Mouse (Mus musculus) adipocyte (in vitro differentiated cells): Measurements from ENCODE around the gene Cacna1c.

Source experiments
- DNase-seq: peaks from one replicate; pipeline ENCODE4 v3.0.0-alpha.2; 2016; ENCODE audit warnings: low spot score

The Cacna1c gene

GRCm38 (mm10) chr6:118955777-118956176 is 240.4 kb downstream of the Cacna1c start:
- peak; percentile 26 for DNase-seq

GRCm38 (mm10) chr6:118954988-118955554 is 241.1 kb downstream of the Cacna1c start:
- DNase-seq, result no peak

DNA sequence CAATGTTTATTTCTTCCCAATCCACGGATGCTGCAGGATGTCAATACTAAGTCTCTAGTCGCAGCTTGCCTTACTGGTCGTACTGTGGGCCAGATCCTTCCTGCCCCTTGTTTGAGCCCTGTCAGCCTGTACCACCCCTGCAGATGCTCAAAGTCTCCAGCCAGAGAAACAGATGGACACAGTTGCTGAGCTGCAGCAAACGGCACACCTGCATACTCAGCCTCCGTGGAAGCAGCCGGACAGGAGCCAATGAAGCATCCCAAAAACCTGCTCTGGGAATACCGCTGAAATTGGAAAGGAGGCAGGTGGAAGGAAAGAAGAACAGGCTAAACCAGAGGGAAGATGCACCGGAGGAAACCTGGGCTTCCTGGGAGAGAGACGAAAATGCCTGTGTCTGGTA is 243.8 kb downstream of the Cacna1c start:
- no peak for DNase-seq

DNA sequence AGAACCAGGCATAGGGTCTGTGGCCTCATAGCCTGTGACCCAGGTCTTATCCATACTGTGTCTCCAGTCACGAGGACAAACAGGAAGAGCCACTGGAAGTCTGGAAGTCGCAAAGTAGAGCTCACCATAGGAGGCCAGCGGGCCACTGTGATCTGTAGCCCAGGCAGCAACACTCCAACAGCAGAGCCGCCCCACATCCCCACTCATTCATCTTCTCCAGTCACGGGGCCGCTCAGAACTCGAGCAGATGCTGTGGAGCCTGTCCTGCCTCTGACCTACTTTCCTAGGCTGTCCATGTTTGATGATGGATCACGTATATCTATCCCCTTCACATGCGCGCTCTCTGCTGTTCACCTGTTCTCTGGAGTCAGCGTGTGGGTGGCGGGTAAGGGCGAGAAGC is 246.0 kb downstream of the Cacna1c start:
- DNase-seq, result no peak

DNA sequence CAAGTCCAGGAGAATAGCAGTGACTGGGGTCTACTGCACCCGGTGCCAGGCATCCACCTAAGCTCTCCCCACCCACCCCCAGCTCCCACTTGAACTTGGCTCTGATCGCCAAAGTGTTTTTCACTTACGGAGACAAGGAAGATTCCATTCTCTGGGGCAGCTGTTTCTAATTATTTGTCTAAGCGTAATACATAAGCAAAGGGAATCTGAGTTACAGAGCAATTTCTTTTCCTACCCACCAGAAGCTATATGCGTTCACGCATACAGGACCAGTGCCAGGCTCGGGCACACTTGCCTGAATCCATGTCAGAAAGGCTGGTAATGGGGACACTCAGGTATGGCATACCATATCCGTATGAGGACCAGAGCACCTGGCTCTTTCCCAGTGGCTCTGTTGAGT is 248.9 kb downstream of the Cacna1c start:
- no peak for DNase-seq

GRCm38 (mm10) chr6:118946660-118947059 is 249.6 kb downstream of the Cacna1c start:
- DNase-seq, result no peak

DNA sequence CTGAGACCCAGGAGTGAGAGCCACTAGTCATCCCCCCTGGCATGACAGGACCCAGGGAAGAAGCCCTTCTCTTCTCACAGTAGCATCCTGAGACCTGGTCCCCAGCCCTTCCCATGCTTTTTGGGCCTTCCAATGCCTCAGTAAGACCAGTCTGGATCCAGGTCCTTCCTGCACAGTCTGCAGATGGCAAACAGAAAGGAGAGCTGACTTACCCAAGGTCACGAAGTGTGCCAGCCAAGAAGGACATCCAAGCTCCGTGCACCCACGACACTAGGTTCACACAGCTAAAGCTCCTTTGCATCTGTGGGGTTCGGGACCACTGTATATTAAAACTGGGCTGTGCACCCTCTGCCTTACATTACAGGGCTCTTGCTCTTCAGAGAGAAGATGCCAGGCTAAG is 252.1 kb downstream of the Cacna1c start:
- no peak for DNase-seq

DNA sequence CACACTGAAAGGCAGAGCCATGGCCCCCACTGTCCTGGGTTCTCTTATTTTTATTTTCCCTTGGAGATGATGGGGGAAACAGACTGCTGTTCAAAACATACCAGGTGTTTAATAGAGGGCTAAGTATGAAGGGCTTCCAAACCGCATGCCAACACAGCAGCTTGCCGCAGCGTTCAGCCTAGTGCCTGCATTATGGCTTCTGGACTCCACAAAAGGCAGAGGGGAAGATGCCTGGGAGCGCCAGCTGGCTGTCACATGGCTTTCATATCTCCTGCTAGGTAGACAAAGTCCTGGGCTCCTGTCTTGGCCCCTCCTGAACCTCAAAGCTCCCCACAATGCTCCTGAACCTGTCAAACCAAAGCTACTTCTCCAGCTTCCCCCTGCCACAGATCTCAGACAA is 254.4 kb downstream of the Cacna1c start:
- no peak for DNase-seq

GRCm38 (mm10) chr6:118941036-118941435 is 255.2 kb downstream of the Cacna1c start:
- no peak for DNase-seq

DNA sequence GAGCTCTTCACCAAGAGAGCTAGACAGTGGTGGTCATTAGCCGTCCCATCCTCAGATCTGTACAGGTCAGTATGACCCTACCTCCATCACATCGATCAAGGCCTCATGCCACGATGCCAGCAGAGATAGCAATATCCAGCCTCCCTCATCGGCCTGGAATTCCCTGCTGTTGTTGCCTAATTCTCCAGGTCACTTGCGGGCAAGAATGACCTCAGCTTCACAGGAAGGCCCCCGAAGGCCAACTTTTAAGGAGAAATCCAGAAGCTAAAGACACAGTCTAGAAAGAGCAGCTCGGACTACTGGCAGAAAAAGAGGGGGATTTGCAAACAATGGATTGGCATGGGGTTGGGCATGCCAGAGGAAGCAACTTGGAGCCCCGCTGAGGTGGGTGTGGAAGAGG is 256.6 kb downstream of the Cacna1c start:
- no peak for DNase-seq

DNA sequence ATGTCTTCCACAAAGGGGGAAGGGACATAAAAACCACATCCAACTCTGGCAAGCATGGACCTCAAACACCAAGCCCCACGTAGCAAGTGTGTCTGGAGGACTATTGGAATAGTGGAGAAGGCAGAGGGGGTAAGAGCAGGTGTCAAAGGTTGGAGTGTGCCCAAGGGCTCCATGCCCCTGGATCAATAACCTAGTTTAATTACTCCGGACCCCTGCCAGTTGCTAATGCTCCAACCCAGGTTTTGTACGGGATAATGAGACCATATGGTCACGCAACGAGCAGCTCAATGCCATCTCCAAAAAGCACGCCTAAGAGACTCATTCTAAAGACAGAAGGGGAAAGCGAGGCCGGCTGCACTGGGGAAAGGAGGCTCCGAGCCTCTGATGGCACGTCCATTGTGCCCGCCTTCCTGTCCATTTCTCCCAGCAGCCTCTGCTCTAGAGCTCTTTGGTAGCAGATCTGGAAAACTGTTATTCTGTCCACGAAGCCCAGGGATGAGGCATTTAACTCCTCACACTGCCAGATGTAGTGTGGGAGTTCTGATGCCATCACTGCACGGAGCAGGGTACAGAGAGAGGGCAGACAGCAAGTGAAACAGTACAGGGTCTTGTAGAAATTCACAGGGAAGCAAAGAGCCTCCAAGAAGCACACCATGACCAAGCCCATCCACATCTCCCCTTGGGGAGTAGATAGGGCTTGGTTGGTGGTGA is 257.7 kb downstream of the Cacna1c start:
- no peak for DNase-seq

DNA sequence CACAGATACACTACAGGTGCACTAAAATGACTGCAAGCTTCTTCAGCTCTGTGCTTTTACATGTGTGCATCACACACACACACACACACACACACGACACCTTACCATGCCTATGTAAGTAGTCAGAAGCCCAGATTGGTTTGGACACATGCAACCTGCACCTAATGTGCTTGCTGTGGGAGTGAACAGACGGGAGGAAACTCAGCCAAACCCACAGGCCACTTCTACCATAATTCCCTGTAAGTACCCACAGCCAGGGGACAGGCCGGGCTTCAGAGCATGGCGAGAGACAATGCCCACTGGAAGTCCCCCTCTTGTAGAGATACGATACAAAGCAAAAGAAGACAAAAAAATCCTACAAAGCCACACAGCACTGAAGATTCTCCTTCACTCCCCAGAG is 258.7 kb downstream of the Cacna1c start:
- no peak for DNase-seq

GRCm38 (mm10) chr6:118935520-118936415 is 260.4 kb downstream of the Cacna1c start:
- DNase-seq, result peak; percentile 5

DNA sequence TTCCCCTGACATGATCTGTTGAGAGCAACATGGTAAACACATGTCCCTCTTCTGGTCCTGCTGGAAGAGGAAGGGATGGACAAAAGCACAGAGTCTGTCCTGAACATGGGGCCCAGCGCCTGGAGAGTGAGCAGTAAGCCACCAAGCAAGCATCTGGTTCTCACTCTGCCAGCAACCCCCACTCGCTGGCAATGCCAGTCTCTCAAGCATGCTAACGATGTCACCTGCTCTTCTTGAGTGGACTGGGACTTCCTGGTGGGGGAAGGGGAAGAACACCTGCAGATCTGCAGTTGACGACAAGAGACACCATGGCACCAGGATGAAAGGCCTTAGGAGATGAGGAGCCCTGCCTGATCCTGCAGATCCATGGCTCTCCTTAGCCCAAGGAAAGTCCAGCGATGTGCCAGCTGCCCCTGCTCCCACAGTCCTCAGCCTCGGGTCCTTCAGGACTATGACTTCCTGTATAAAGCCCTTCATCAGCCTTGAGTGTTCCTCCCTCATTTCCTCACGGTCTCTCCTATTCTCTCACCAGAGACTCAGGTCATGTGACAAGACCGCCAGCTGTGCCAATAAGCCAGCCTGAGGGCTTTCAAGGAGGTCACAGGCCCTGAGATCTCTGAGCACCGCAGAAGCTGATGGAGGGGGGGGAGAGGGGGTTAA is 261.8 kb downstream of the Cacna1c start:
- no peak for DNase-seq

DNA sequence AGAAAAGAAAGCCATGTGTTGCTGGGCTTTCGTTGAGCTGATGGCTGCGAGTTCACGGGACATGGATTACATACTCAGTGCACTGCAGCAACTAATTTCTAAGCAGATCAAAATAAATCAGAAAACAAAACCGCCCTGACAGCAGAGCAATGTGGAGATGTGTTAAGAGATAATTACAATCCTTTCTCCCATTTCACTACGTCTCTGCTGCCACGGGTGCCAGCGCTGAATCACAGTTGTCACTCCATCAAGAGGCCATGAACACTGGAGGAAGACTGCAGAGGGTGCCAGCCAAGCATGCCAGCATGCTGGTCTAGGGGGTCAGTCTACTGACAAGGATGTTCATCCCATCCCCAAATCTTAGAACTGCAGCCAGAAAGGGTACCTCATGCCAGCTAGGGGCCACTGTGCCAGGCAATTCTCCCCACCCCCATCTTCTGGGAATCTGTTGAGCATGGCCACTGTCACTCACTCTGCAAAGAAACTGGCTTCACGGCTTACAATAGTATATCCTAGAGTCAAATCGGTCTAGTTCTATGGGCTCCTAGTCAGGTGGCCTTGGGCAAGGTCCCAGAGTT is 263.1 kb downstream of the Cacna1c start:
- DNase-seq, result no peak

GRCm38 (mm10) chr6:118932002-118932700 is 264.1 kb downstream of the Cacna1c start:
- no peak for DNase-seq

GRCm38 (mm10) chr6:118926669-118927068 is 269.5 kb downstream of the Cacna1c start:
- DNase-seq, result no peak

GRCm38 (mm10) chr6:118924426-118924825 is 271.8 kb downstream of the Cacna1c start:
- DNase-seq, result no peak

- DNase-seq, result no peak
These were observed 272.3 kb downstream of the Cacna1c start for GRCm38 (mm10) chr6:118923926-118924325.

DNA sequence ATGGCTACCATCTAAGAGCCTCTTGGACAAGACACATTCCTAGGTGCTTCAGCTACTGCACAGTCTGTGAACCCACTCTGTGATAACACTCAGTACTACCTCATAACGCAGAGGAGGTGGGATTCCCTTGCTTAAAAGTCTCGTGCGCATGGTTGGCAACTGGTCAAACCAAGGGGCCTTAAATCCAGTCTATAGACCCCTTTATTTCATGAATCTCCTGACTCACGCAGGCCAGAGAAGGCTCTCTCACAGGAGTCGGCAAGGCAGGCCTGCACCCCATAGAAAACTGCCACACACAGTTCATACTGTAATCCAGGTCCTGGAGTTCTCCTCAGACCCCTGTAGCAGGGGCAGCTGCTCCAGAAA is 273.0 kb downstream of the Cacna1c start:
- no peak for DNase-seq
